Mouse (Mus musculus): ENCODE results near the gene Rngtt.
"Not testable (repeated sequence)": the region's sequence is repeated elsewhere in the genome, so short reads cannot be mapped to it uniquely, and the experiment has no call there.

The Rngtt gene

DNA sequence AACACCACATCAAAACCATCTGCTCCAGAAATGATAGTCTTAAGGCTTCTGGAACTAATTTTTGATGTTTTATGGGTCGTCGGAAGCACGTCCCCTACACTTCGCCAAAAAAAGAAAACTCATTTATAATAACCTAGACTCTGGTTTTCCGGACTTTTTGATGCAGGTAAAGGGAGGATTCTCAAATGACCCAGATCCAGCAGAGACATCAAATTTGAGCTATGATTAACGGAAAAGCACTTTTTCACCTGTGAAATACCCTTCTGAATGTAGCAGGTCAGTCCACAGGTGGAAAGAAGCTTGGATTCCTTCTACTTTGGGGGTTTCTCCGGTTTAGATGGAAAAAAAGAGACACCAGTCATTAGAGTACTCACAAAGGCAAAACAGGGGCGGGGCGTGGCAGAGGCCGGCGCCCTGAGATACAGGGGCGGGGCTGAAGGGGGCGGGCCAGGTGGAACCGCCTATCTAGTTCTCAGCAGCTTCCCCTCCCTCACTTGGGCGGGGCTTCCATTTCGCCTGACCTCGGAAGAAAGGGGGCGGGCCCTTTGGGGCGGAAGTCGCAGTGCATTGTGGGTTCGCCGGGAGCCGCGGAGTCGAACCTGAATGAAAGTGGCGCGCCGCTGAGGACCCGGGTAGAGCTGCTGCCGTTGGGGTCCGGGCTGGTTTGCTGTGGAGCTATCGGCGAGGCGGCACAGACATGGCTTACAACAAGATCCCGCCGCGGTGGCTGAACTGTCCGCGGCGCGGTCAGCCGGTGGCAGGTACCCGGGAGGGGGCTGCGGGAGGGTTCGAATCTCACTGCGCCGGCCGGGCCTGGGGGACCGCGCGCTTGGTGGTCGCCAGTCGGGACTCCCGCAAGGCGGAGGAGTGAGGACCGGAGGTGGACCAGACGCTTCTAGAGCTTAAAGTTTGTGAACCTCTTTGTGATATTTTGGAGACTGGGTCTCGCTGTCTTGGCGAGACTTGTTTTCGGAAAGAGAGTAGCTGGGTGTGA is at the start of gene Rngtt:
TSS of gene Rngtt (plus strand) at position 548 of the 994 bp plus-strand sequence.
- DNase-seq (ENCODE audit: low spot score), result peak; percentile 98

DNA sequence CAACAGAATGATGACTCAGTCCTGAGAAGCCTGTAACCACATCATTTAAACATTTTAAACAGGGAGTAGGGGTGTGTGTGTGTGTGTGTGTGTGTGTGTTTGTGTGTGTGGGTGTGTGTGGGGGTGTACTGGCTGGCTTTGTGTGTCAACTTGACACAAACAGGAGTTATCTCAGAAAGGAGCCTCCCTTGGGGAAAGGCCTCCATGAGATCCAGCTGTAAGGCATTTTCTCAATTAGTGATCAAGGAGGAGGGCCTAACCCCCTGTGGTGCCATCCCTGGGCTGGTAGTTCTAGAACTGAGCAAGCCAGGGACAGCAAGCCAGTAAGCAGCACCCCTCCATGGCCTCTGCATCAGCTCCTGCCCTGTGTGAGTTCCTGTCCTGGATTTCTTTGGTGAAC is 49.8 kb upstream of the Rngtt start:
- DNase-seq (ENCODE audit: low spot score), result no peak

DNA sequence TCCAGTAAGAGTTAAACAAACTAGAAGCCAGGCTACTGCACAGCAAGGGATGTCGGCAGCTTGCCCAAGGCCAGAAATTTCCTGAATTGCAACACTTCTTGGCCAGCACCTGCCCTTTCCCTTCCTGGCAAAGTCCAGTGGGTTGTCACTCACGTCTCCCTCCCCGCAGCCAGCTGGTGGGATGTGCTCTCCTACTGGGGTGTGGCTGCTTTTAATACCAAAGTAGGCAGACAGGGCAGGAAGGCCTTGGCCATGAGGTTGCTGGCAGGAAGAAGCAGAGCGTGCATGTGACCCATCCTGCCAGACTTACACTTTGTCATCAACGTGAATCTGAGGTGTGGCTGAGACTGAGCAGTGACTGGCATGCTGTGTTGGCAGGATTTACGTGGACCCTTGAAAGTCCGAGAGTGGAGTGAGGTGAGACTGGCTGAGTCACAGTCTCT is 48.8 kb upstream of the Rngtt start:
- DNase-seq (ENCODE audit: low spot score), result no peak

DNA sequence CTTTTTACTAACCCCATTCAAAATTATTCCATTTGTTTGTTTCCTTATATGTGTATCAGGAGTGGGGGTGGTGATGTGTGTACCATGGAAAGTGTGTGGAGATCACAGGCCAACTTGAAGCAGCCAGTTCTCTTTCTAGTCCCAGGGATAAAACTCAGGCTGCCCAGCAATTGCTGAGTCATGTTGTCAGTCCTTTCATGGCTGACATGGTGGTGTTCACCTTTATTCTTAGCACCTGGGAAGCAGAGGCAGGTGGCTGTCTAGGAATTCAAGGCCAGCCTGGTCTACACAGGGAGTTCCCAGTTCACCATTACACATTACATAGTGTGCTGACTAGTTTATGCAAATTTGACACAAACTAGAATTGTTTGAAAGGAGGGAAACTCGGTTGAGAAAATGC is 47.2 kb upstream of the Rngtt start:
- DNase-seq (ENCODE audit: low spot score), result no peak

DNA sequence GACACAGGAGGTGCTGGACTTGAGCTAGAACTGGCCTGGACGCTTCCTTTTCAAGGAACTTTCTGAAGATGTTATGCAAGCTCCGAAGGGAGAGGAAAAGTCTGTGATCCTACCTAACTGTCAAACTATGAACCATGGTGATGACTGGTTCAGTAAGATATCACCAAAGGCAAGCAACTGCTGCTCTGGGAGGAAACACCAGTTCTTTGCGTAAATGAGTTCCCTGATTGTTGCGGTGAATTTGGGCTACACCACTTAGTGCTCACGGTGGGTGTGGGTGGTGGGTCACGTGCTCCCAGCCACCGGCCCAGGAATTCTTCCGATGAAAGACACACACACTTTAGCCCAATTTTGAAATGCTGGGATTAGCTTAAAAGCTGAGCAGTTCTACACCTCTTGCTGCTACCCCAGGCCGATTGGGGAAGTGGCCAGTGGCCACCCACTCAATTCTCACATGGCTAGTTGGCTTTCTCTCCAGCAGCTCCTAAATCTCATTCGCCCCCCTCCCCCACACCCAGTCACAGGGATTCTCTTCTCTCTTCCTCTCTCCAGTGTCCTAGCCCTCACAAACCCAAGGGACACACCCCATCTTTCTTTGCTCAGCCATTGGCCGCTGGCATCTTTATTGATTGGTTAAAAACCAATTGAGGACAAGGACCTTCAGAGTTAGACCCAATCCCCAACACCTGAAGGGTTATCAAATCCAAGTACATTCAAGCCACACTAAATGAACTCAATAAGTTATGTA is 45.0 kb upstream of the Rngtt start:
- DNase-seq (ENCODE audit: low spot score), result no peak

DNA sequence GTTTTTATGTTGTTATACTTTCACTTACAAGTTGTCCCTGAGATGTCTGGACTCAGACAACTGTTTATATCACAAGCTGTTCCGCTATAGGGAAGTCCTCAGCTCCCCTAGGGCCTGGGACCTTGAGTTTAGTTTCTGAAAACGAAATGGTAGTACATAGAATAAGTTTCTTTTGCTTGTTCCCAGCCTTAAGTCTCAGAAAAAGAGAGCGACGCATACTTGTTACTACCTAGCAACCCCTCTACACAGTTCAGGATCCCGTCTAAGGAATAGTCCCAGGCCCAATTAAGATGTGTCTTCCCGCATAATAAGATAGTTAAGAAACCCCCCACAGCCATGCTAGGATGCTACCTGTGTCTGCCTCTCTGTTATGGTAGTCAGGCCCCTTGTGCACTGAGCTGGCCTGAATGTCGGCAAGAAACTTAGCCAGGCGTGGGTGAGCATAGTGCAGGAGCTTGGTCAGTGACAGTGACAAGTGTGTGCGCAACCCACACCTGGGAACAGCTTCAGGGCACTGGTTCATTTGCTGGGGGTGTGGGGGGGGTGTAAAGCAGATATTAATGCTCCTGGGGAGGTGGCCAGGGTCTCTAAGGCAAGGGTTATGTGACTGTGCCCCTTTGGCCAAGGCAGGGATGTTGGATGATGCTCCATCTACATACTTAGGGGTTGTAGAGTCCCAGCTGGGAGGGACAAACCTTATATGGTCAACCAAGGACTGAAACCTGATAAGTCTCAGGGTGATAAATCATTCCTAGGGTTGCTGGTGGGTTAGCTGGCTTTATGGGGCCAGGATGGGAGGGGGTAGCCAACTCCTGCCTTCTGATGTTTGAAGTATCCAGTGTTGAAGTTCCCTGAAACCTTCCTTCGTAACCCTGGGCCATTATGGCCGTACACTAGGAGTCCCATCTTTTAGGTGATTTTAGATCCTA is 39.5 kb upstream of the Rngtt start:
- DNase-seq (ENCODE audit: low spot score), result no peak

DNA sequence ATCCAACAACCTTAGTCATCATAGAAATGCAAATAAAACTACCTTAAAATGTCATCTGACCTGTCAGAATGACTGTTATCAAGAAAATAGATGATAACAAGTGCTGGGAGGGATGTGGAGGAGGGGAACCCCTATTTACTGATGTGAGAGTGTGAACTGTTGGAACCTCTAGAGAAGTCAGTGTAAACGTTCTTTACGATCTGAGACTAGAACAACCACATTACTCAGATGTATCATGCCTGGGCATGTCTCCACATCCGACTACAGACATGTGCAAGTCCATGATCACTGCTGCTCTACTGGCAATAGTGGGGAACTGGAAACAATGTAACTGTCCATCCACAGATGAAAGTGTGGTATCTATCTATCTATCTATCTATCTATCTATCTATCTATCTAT is 36.7 kb upstream of the Rngtt start:
- DNase-seq (ENCODE audit: low spot score), result no peak

DNA sequence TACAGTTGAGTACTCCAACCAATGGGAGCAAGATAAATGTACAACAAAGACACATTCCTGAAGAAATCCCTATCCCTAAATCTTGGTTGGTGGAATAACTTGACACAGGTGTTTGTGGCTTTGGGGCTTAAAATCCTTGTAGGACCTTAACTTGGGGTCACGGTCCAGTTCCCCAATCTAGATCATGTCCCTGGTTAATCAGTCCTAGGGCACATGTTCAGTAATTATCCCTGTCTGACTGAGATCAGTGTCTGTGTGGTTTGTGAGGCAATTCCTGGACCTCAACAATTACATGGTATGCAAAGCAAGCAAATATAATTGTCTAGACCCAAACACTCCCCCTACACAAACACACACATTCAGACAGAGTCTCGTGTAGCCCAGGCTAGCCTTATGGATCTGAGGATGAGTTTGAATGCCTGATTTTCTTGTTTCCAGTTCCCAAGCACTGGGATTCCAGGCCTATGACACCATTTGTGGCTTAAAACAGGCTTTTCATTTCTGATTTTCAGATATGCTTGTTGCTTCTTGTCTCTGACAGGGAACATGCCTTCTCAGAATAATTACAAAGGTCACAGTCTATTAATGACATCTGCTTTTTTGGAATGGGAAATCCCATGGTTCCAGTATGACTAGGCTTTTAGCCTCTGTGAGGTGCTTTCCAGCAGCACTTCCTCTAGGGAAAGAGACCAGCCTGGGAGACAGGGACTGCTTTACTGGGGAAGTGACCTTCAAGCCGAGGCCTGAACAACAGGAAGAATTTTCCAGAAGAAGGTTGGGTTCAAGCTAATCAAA is 28.0 kb upstream of the Rngtt start:
- no peak for DNase-seq (ENCODE audit: low spot score)

DNA sequence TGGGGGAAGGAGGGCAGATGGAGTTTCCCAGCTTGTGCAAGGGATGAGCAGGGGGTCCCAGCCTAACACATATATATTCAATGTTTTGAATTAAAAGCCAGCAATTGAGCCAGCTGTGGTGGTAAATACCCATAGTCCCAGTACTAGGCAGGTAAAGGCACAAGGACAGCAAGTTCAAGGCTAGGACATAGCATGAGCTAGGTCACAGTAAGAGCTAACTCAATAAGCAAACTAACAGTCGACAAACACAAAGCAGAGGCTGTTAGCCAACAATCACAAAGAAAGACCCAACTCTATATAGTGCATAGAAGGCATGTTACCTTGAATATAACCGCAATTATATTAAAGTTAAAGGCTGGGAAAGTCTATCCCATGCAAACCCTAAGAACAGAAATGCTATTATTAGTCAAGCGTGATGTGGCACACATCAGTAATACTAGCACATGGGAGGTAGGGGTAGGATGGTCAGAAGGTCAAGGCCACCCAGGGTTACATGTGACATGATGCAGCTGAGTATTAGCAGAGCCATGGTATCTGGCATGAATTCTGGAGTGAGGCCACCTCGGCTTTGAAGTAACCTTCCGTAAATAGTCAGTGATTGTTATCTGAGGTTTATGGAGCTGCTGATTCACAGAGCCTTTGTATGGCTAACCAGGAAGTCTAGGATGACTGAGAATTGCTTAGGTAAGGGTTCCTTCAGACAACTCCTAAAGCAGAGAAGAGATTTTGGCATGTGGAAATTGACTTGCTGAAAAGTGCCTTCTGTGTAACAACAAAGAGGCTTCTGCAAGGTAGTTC is 25.8 kb upstream of the Rngtt start:
- DNase-seq (ENCODE audit: low spot score), result no peak

DNA sequence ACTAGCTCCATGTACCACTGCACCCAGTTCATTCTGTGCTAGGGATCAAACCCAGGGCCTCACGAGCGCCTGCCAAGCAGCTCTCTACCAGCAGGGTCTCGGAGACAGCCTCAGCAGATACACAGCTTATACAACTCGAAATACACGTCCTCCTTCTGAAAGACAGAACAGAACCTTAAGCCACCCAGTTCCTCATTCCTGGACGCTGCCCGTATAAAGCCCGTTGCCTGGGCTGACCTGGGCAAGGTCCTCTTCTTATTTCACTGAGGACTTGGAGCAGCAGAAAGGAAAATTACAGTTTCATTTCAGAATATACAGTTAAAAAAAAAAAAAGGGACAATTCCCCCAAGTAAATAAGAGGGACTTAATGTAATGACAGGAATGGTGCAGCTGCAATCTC is 24.7 kb upstream of the Rngtt start:
- no peak for DNase-seq (ENCODE audit: low spot score)

DNA sequence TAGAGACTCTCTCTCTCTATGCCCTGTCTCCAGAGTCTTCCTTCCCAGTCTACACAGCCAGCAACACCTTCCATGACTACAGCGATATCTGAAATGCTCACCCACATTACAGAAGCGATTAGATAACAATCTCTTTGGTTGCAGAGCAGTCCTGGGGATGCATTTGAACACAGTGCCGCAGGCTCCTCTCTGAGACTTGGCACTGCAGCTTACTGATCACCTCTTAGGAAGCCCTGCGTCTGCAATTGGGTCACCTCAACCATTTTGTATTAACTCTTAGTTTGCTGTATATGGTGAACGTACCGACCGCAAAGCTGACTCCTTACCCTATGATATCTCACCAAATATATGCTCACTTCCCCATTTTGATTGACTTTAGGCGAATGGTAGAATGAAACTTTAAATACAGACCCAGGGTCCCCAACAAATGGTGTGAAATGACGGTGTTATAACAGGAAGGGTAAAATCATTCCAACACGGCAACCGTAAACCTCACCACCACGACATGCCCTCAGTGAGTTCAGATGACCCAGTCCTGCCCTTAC is 20.9 kb upstream of the Rngtt start:
- no peak for DNase-seq (ENCODE audit: low spot score)

DNA sequence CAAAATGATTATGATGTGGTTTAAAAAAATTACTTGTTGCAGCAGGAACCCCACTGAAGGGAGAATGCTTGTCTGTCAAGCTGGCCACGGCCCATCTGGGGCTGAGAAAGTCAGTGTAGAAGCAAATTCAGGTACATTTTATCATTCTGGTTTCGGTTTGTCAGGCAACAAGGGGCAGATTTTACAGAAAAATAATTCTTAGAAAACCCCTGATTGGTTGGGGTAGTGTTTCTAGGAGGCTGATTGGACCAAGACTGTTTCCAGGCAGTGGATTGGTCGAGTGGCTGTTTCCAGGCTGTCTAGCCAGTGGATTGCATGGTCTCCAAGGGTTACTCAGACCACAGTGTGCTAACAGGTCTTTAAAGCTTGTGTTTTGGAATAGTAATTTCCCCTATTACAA is 20.1 kb upstream of the Rngtt start, which contains the start of gene Pnrc1:
TSS of gene Pnrc1 (minus strand) at position 162 of the 400 bp plus-strand sequence.
- no peak for DNase-seq (ENCODE audit: low spot score)

DNA sequence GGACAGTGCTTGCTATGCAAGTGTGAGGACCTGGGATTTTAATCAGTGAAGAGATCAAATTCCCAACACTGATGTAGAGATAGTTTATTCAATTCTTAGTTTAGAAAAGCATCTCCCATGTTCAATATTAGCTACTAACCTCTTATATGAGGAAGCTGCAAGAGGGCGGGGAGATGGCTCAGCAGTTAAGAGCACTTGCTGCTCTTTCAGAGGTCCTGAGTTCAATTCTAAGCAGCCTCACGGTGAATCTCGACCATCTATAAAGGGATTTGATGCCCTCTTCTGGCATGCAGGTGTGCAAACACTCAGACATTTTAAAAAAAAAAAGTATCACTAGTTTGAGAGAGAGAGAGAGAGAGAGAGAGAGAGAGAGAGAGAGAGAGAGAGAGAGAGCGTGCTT is 19.2 kb upstream of the Rngtt start:
- DNase-seq (ENCODE audit: low spot score), result no peak

DNA sequence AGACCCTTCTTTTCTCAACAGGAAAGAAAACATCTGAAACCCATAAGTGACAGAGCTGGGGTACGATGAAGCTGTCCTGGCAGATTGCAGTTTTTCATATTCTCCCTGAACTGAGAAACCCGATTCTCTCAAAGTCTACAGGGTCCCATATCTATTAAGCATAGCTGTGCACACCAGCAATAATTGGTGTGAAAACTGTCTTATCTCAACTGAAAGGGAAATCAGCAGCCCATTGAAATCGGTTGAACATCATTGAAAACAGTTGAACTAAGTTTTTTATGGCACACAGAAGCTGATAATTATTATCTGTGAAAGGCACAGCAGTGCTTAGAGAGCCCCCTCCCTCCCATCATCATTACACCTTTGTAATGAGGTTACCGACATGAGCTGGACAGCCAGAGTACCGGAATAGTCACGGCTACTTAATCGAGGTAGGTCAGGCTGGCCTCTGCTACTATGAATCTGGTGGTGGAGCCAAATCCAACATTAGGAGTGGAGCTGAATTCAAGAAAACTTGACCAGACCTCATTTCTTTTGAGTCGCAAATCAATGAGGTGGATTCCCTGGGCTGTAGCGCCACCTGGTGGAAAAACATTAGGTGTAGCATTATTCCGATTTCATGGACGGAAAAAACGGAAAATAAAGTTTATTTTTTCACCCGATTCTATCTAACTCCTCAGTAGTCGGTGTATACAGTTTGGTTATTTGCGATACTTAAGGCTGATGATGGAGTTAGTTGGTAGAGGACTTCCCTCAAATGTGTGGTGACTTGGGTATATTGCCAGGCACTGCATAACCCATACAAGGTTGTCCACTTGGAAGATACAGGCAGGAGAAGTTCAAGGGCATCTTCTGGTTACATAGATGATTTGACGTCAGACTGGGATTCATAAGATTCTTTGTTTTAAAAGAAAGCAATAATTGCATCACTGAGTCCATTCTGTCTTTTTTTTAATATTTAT is 17.4 kb upstream of the Rngtt start:
- peak; percentile 85 for DNase-seq (ENCODE audit: low spot score)

DNA sequence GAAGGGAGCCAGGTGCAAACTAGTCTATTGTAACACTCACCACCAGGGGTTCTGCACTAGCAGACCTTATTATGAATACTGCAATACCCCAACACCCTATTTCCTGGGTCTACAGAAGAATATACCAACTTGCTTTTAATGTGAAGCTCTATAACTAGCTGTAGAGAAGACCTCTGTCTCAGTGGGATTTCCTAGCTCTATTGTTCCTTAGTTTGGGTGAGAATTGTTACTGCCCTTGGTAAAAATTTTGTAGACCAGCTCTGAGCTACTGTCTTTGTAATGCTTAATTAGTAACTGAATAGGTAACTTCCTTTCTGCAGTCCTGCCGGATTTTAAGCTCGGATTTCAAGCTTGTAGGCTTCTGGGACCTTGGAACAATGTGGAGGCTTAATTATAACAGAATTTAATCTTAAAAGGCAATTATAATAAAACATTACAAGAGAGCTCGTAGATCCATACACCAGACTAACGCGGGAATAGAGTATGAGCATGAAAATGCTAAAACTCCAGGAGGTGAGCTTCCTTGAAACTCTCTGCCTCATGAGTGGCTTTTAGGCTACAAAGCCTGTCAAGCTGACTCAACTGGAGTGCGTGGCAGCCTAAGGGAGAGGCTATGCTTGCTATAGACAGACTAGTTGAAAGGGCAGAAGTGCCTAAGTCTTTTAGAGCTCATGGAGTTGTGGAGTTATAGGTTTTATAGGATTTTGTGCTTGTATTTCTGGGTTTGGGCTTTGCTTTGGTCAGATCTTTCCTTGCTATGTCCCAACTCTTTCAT is 9.0 kb upstream of the Rngtt start:
- not testable (repeated sequence) for DNase-seq (ENCODE audit: low spot score)

DNA sequence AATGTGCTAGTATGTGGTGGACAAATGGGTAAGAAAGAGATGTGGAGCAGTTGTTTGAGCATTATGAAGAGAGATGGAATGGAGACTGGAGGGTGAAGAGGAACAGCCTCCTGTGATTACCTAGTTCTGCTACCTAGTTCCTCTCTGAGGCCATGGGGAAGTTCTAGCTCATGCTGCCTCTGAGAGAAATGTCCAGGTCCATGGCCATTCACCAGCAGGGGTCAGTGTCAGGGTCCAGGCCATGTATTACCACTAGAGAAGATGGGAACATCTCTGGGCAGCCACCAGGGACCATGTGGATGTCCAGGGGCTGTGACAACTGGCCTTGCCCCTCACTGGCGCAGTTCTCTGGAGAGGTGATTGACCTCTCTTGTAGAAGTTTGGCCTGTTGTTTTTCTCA is 7.1 kb upstream of the Rngtt start:
- no peak for DNase-seq (ENCODE audit: low spot score)

DNA sequence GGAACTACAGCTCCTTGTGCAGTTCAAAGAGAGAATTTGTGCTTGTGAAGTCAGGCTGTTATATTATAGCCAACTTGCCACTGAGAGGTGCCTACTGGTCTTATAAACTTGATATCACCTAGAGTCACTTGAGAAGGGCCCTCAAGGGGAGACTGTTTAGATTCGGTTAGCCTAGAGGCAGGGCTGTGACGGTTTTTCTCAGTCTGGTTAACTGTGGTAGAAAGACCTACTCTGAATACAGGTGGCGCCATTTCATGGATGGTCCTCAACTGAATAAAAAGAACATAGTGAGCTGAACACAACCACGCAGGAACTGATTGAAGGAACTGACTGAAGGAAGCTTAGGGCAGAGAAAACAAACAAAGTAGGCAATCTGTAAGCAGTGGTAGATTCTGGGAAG is 3.0 kb upstream of the Rngtt start:
- DNase-seq (ENCODE audit: low spot score), result no peak
